Mouse (Mus musculus) hindbrain, embryonic 12.5 days (tissue): Measurements from ENCODE around the gene Fam57b. TPM values are rescaled to one million over a fixed set of nuclear protein-coding genes. Genes with fewer than 3 reads are reported as not detected.
"Not testable (repeated sequence)": the region's sequence is repeated elsewhere in the genome, so short reads cannot be mapped to it uniquely, and the experiment has no call there.

Experiments
- ATAC-seq: fragments of 200-750 bp; cut with Nextera tagmentation; 2 replicates; pipeline ENCODE4 v1.8.0; 2017; ENCODE audit warnings: moderate TSS enrichment; ENCODE audit not compliant: low FRiP score
- H3K27ac ChIP-seq: fragments of 300-500 bp; sonication (generic); 2 replicates; pipeline ENCODE4 v1.5.1; 2016; ENCODE audit warnings: mild to moderate bottlenecking
- H3K27me3 ChIP-seq: fragments of 300-500 bp; sonication (generic); 2 replicates; pipeline ENCODE4 v1.6.1; 2016; ENCODE audit warnings: mild to moderate bottlenecking
- H3K36me3 ChIP-seq: fragments of 300-500 bp; sonication (generic); 2 replicates; pipeline ENCODE4 v1.6.1; 2016; ENCODE audit warnings: mild to moderate bottlenecking
- H3K4me1 ChIP-seq: fragments of 300-500 bp; sonication (generic); 2 replicates; pipeline ENCODE4 v1.6.1; 2016
- H3K4me2 ChIP-seq: fragments of 300-500 bp; sonication (generic); replicated peaks from 2 replicates; pipeline ENCODE4 v1.6.1; 2016; ENCODE audit warnings: mild to moderate bottlenecking
- H3K4me3 ChIP-seq: fragments of 300-500 bp; sonication (generic); 2 replicates; pipeline ENCODE4 v1.5.1; 2016; ENCODE audit warnings: mild to moderate bottlenecking
- H3K9ac ChIP-seq: fragments of 300-500 bp; sonication (generic); 2 replicates; pipeline ENCODE4 v1.6.1; 2016; ENCODE audit warnings: mild to moderate bottlenecking, moderate library complexity
- H3K9me3 ChIP-seq: fragments of 300-500 bp; sonication (generic); replicated peaks from 2 replicates; pipeline ENCODE4 v1.6.1; 2016; ENCODE audit warnings: mild to moderate bottlenecking
- WGBS: fragments of 180-500 bp; shearing (Covaris S2); methylation state at CpG from one replicate; pipeline ENCODE4 v1.1.7; 2016; 5-methylcytosine and 5-hydroxymethylcytosine counted together
- polyA plus RNA-seq: library from polyadenylated mRNA; unstranded; fragments of >200 nt; fragmentation: Nextera tagmentation; extraction: Ambion mirVana; gene quantifications from 2 replicates; pipeline ENCODE4 v1.2.1, GENCODE M21; 2016

Fam57b gene
- polyA plus RNA-seq, 1 experiment from 2014 or later = 23.7 TPM

GRCm38 (mm10) chr7:126765540-126765939, 31.9 kb upstream of the Fam57b start:
- no peaks in the 10 kb centered on the region for H3K9me3 ChIP-seq
- ATAC-seq = no peak
- 83% methylated on average over 9 of the region's 9 CpGs for WGBS
- H3K36me3 ChIP-seq = peaks cover 75% of the 10 kb centered on the region
- H3K27ac ChIP-seq = no peak overlapping the region
- no peaks in the 10 kb centered on the region for H3K27me3 ChIP-seq
- peaks cover 23% of the 10 kb centered on the region for H3K4me1 ChIP-seq
- no peak overlapping the region for H3K9ac ChIP-seq
- H3K4me3 ChIP-seq = no peak overlapping the region
- no peak overlapping the region for H3K4me2 ChIP-seq

- peaks cover 82% of the 10 kb centered on the region for H3K36me3 ChIP-seq
Observed at GRCm38 (mm10) chr7:126766201-126766600, 31.3 kb upstream of the Fam57b start, which contains the start of gene Gdpd3. Gdpd3 (plus strand) TSS chr7:126766334.

GRCm38 (mm10) chr7:126767001-126767400, 30.5 kb upstream of the Fam57b start:
- Histone ChIP-seq H3K4me2 (no peak overlapping the region), H3K27ac (no peak overlapping the region), H3K4me1 (peaks cover 11% of the 10 kb centered on the region), H3K9ac (no peak overlapping the region), H3K9me3 (no peaks in the 10 kb centered on the region), H3K4me3 (no peak overlapping the region), H3K36me3 (peaks cover 83% of the 10 kb centered on the region), H3K27me3 (no peaks in the 10 kb centered on the region)
- WGBS = 92% methylated on average over 8 of the region's 8 CpGs
- ATAC-seq = no peak

More at GRCm38 (mm10) chr7:126766201-126766600, 31.3 kb upstream of the Fam57b start, which contains the start of gene Gdpd3:
- no peak for ATAC-seq
- Histone ChIP-seq H3K9me3 (no peaks in the 10 kb centered on the region), H3K4me1 (peaks cover 17% of the 10 kb centered on the region), H3K27me3 (no peaks in the 10 kb centered on the region), H3K9ac (no peak within 1 kb of the TSS), H3K4me3 (no peak within 1 kb of the TSS), H3K27ac (no peak within 1 kb of the TSS), H3K4me2 (no peak within 1 kb of the TSS)
- 94% methylated on average over 16 of the region's 16 CpGs for WGBS

- 77% methylated on average over 12 of the region's 12 CpGs for WGBS
- H3K27me3 ChIP-seq = no peaks in the 10 kb centered on the region
- no peaks in the 10 kb centered on the region for H3K9me3 ChIP-seq
- H3K4me1 ChIP-seq = peaks cover 3% of the 10 kb centered on the region
- no peak for ATAC-seq
- peaks cover 59% of the 10 kb centered on the region for H3K36me3 ChIP-seq
- H3K4me2 ChIP-seq = no peak overlapping the region
- no peak overlapping the region for H3K27ac ChIP-seq
- no peak overlapping the region for H3K4me3 ChIP-seq
- H3K9ac ChIP-seq = no peak overlapping the region
Observed at GRCm38 (mm10) chr7:126770784-126771183, 26.7 kb upstream of the Fam57b start.

- ATAC-seq = no peak
- H3K9me3 ChIP-seq = no peaks in the 10 kb centered on the region
Observed at GRCm38 (mm10) chr7:126773351-126773750, 24.1 kb upstream of the Fam57b start.

GRCm38 (mm10) chr7:126774463-126774862, 23.0 kb upstream of the Fam57b start:
- Histone ChIP-seq H3K9me3 (no peaks in the 10 kb centered on the region), H3K4me3 (no peak overlapping the region), H3K4me2 (no peak overlapping the region), H3K36me3 (peaks cover 27% of the 10 kb centered on the region), H3K4me1 (peaks cover 26% of the 10 kb centered on the region), H3K27ac (no peak overlapping the region), H3K9ac (no peak overlapping the region), H3K27me3 (no peaks in the 10 kb centered on the region)
- WGBS = 79% methylated on average over 2 of the region's 2 CpGs
- ATAC-seq = no peak

More at GRCm38 (mm10) chr7:126773351-126773750, 24.1 kb upstream of the Fam57b start:
- Histone ChIP-seq H3K9ac (no peak overlapping the region), H3K4me1 (peaks cover 21% of the 10 kb centered on the region), H3K36me3 (peaks cover 35% of the 10 kb centered on the region), H3K27me3 (no peaks in the 10 kb centered on the region), H3K4me3 (no peak overlapping the region), H3K27ac (no peak overlapping the region), H3K4me2 (no peak overlapping the region)
- WGBS = 93% methylated on average over 2 of the region's 2 CpGs

GRCm38 (mm10) chr7:126775185-126775977, 22.1 kb upstream of the Fam57b start:
- H3K9me3 ChIP-seq = no peaks in the 10 kb centered on the region
- H3K4me1 ChIP-seq = peaks cover 35% of the 10 kb centered on the region
- H3K27me3 ChIP-seq = no peaks in the 10 kb centered on the region
- peaks cover 18% of the 10 kb centered on the region for H3K36me3 ChIP-seq
- H3K27ac ChIP-seq = peak overlapping the region; percentile 88; the same call in 1 of the 2 replicates
- peak overlapping the region; percentile 95 for H3K4me2 ChIP-seq
- ATAC-seq = no peak
- 87% methylated on average over 10 of the region's 10 CpGs for WGBS
- no peak overlapping the region for H3K4me3 ChIP-seq
- no peak overlapping the region for H3K9ac ChIP-seq

GRCm38 (mm10) chr7:126775978-126776234, 21.6 kb upstream of the Fam57b start:
- Histone ChIP-seq H3K36me3 (peaks cover 13% of the 10 kb centered on the region; the same call in 1 of the 2 replicates), H3K4me1 (peaks cover 36% of the 10 kb centered on the region), H3K4me3 (no peak overlapping the region), H3K4me2 (peak overlapping the region; percentile 95), H3K9me3 (no peaks in the 10 kb centered on the region), H3K27ac (peak overlapping the region; percentile 88), H3K9ac (peak overlapping the region; percentile 93; the same call in 1 of the 2 replicates), H3K27me3 (no peaks in the 10 kb centered on the region)
- ATAC-seq = no peak
- WGBS = 65% methylated on average over 3 of the region's 3 CpGs

GRCm38 (mm10) chr7:126776598-126777057, 20.8 kb upstream of the Fam57b start, which contains the start of gene Ypel3:
Ypel3 (plus strand) TSS chr7:126776955.
- no peaks in the 10 kb centered on the region for H3K9me3 ChIP-seq
- peak within 1 kb of the TSS; percentile 95 for H3K4me2 ChIP-seq
- peaks cover 9% of the 10 kb centered on the region; the same call in 1 of the 2 replicates for H3K36me3 ChIP-seq
- peak within 1 kb of the TSS; percentile 82 for H3K4me3 ChIP-seq
- ATAC-seq = peak; percentile 82
- peak within 1 kb of the TSS; percentile 88 for H3K27ac ChIP-seq
- peaks cover 43% of the 10 kb centered on the region for H3K4me1 ChIP-seq
- 0% methylated on average over 36 of the region's 37 CpGs for WGBS
- no peaks in the 10 kb centered on the region for H3K27me3 ChIP-seq
- H3K9ac ChIP-seq = peak within 1 kb of the TSS; percentile 93

- Histone ChIP-seq H3K27me3 (no peaks in the 10 kb centered on the region), H3K36me3 (peaks cover 9% of the 10 kb centered on the region; the same call in 1 of the 2 replicates), H3K9ac (peak overlapping the region; percentile 93), H3K4me3 (peak overlapping the region; percentile 82), H3K27ac (peak overlapping the region; percentile 88), H3K4me1 (peaks cover 45% of the 10 kb centered on the region), H3K9me3 (no peaks in the 10 kb centered on the region), H3K4me2 (peak overlapping the region; percentile 95)
- no peak for ATAC-seq
- 40% methylated on average over 10 of the region's 10 CpGs for WGBS
Observed at GRCm38 (mm10) chr7:126777476-126777875, 20.0 kb upstream of the Fam57b start.

- Histone ChIP-seq H3K27me3 (no peaks in the 10 kb centered on the region), H3K4me3 (no peak overlapping the region), H3K36me3 (peaks cover 10% of the 10 kb centered on the region; the same call in 1 of the 2 replicates), H3K4me1 (peaks cover 45% of the 10 kb centered on the region), H3K9me3 (no peaks in the 10 kb centered on the region), H3K9ac (peak overlapping the region; percentile 93; the same call in 1 of the 2 replicates), H3K27ac (no peak overlapping the region), H3K4me2 (peak overlapping the region; percentile 95)
- 77% methylated on average over 3 of the region's 3 CpGs for WGBS
- ATAC-seq = no peak
Observed at GRCm38 (mm10) chr7:126778147-126778546, 19.3 kb upstream of the Fam57b start.

GRCm38 (mm10) chr7:126779101-126779500, 18.4 kb upstream of the Fam57b start:
- not testable (repeated sequence) for H3K27ac ChIP-seq, H3K27me3 ChIP-seq, H3K4me3 ChIP-seq, H3K9ac ChIP-seq, ATAC-seq, H3K9me3 ChIP-seq
- 92% methylated on average over 7 of the region's 7 CpGs for WGBS
- Histone ChIP-seq H3K4me1 (peaks cover 45% of the 10 kb centered on the region), H3K4me2 (peak overlapping the region; percentile 82; the same call in 1 of the 2 replicates), H3K36me3 (peaks cover 11% of the 10 kb centered on the region)
